Mouse (Mus musculus): Measurements from ENCODE around the gene Exoc3l2. TPM values are rescaled to one million over a fixed set of nuclear protein-coding genes. Genes with fewer than 3 reads are reported as not detected.

Gene Exoc3l2
- total RNA-seq, 2 experiments from 2014 or later, result 0.09 to 0.62 TPM

- ATAC-seq (ENCODE audit: poor library complexity, severe bottlenecking), result no peak
These were observed 7.2 kb upstream of the Exoc3l2 start for GRCm38 (mm10) chr7:19455819-19456495.

GRCm38 (mm10) chr7:19456628-19457027, 6.5 kb upstream of the Exoc3l2 start:
- no peak for ATAC-seq (ENCODE audit: poor library complexity, severe bottlenecking)

- ATAC-seq (ENCODE audit: poor library complexity, severe bottlenecking), result no peak
These were observed 5.6 kb upstream of the Exoc3l2 start for GRCm38 (mm10) chr7:19457414-19458071.

GRCm38 (mm10) chr7:19458072-19458486, 5.1 kb upstream of the Exoc3l2 start:
- ATAC-seq (ENCODE audit: poor library complexity, severe bottlenecking), result peak; percentile 51

- peak; percentile 77 for ATAC-seq (ENCODE audit: poor library complexity, severe bottlenecking)
These were observed 4.5 kb upstream of the Exoc3l2 start, which contains the start of gene Mark4 for GRCm38 (mm10) chr7:19458591-19459111. Mark4 (minus strand) TSS chr7:19458821.

- no peak for ATAC-seq (ENCODE audit: poor library complexity, severe bottlenecking)
These were observed 3.8 kb upstream of the Exoc3l2 start for GRCm38 (mm10) chr7:19459144-19459870.

- no peak for ATAC-seq (ENCODE audit: poor library complexity, severe bottlenecking)
These were observed 2.6 kb upstream of the Exoc3l2 start for GRCm38 (mm10) chr7:19460500-19460899.

GRCm38 (mm10) chr7:19461488-19461887, 1.6 kb upstream of the Exoc3l2 start:
- peak; percentile 70 for ATAC-seq (ENCODE audit: poor library complexity, severe bottlenecking)

GRCm38 (mm10) chr7:19462443-19462842, 688 bp upstream of the Exoc3l2 start:
- no peak for ATAC-seq (ENCODE audit: poor library complexity, severe bottlenecking)

GRCm38 (mm10) chr7:19464367-19465307, 1.5 kb downstream of the Exoc3l2 start:
- ATAC-seq (ENCODE audit: poor library complexity, severe bottlenecking), result no peak

- ATAC-seq (ENCODE audit: poor library complexity, severe bottlenecking), result no peak
These were observed 3.5 kb downstream of the Exoc3l2 start for GRCm38 (mm10) chr7:19466602-19467145.

- peak; percentile 39 for ATAC-seq (ENCODE audit: poor library complexity, severe bottlenecking)
These were observed 4.5 kb downstream of the Exoc3l2 start for GRCm38 (mm10) chr7:19467638-19468037.

GRCm38 (mm10) chr7:19468279-19468678, 5.1 kb downstream of the Exoc3l2 start:
- ATAC-seq (ENCODE audit: poor library complexity, severe bottlenecking), result 0 out of 2 replicates have a peak, but pooled peaks have one; percentile 28

GRCm38 (mm10) chr7:19469404-19469803, 6.3 kb downstream of the Exoc3l2 start:
- ATAC-seq (ENCODE audit: poor library complexity, severe bottlenecking), result no peak

- no peak for ATAC-seq (ENCODE audit: poor library complexity, severe bottlenecking)
These were observed 7.2 kb downstream of the Exoc3l2 start for GRCm38 (mm10) chr7:19470308-19470707.

GRCm38 (mm10) chr7:19472403-19472802, 9.3 kb downstream of the Exoc3l2 start:
- peak; percentile 78 for ATAC-seq (ENCODE audit: poor library complexity, severe bottlenecking)

GRCm38 (mm10) chr7:19473875-19474443, 10.8 kb downstream of the Exoc3l2 start:
- peak; percentile 77 for ATAC-seq (ENCODE audit: poor library complexity, severe bottlenecking)

GRCm38 (mm10) chr7:19477084-19477483, 14.0 kb downstream of the Exoc3l2 start:
- no peak for ATAC-seq (ENCODE audit: poor library complexity, severe bottlenecking)

GRCm38 (mm10) chr7:19477624-19478384, 14.7 kb downstream of the Exoc3l2 start:
- no peak for ATAC-seq (ENCODE audit: poor library complexity, severe bottlenecking)
